Mouse (Mus musculus): ENCODE measurements around the gene Mfsd14a.

The Mfsd14a gene

GRCm38 (mm10) chr3:116653278-116653945 lies 9.1 kb downstream of the Mfsd14a start:
- no peak for DNase-seq (ENCODE audit: low read depth, low spot score)

DNA sequence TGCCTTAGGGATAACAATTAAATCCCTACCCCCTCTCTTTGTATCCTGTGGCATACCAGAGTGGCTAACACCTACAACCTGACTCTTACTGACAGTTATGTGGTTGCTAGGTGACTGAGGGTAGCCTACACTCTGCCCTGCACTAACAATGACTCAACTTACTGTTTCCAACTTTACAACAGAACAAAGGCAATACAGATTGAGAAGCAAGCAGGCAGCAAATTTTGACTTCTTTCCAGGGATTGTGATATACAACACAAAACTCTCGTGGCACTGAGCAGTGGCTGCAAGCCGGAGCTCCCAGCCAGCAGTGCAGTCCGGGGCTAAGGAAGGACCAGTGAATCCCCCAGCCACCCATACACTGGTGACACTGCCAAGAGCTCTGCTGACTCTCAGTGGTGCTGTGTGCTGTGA lies 10.4 kb downstream of the Mfsd14a start:
- no peak for DNase-seq (ENCODE audit: low read depth, low spot score)

GRCm38 (mm10) chr3:116650698-116651097 lies 11.8 kb downstream of the Mfsd14a start:
- no peak for DNase-seq (ENCODE audit: low read depth, low spot score)

DNA sequence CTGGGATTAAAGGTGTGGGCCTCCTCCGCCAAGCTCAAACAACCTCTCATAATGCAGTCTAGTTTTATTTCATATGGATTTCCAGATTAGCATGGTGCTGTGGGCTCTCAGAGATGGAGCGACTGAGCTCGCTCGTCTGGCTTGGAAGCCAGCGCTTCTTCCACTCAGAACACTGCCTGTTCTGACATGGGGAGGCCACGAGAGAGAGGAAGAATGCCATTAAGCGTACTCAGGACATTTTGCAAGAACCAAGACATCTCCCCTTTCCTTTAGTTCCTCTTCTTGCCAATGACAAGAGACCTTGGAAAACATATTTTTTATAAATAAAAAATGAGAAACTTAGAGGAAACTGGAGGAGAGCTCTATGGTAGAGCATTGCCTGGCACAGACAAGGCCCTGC lies 13.7 kb downstream of the Mfsd14a start:
- no peak for DNase-seq (ENCODE audit: low read depth, low spot score)

DNA sequence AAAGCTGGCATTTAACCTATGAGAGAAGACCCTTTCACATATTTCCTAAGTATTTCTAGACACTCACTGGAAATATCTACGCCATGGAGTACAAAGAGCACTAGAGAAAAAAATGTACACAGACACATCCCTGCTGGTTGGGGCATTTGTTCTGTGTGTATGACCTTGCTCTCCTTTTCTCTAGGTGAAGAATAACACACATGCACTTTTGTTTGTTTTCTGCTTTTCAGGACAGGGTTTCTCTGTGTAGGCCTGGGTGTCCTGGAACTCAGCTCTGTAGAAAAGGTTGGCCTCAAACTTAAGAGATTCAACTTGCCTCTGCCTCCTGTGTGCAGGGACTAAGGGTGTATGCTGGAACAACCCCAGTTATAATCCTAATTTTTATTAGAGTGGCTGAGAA lies 16.1 kb downstream of the Mfsd14a start:
- DNase-seq (ENCODE audit: low read depth, low spot score), result no peak

DNA sequence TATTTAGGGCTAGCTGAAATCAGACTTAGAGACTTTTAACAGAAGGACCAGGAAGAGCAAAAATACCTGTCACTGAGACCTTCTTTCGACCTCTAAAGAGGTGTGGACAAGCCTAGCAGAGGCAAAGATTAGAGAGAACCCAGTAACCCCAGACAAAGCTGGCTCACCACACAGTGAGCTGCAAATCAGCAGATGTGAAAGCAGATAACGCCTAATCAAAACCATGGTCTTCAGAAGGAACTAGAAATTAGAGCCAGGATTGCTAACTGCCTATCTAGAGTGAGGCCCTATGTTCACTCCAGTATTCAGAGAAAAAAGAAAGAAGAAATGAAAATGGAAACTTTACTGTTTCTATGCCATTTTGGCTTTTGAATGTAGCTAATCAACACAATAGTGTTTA lies 20.1 kb downstream of the Mfsd14a start:
- DNase-seq (ENCODE audit: low read depth, low spot score), result no peak

- no peak for DNase-seq (ENCODE audit: low read depth, low spot score)
Observed at GRCm38 (mm10) chr3:116641811-116642371, 20.6 kb downstream of the Mfsd14a start.

DNA sequence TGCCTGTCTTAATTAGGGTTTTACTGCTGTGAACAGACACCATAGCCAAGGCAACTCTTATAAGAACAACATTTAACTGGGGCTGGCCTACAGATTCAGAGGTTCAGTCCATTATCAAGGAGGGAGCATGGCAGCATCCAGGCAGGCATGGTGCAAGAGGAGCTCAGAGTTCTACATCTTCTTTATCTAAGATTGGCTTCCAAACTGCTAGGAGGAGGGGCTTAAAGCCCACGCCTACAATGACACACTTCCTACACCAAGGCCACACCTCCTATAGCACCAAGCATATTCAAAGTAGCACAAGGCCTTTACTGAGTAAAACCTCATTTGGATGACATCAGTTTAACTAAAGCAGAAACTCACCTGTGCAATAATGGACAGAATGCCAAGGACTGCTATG lies 22.5 kb downstream of the Mfsd14a start:
- no peak for DNase-seq (ENCODE audit: low read depth, low spot score)

- no peak for DNase-seq (ENCODE audit: low read depth, low spot score)
Observed at GRCm38 (mm10) chr3:116638572-116638971, 23.9 kb downstream of the Mfsd14a start.

- DNase-seq (ENCODE audit: low read depth, low spot score), result no peak
Observed at GRCm38 (mm10) chr3:116637693-116638476, 24.6 kb downstream of the Mfsd14a start.

- no peak for DNase-seq (ENCODE audit: low read depth, low spot score)
Observed at GRCm38 (mm10) chr3:116635799-116636198, 26.7 kb downstream of the Mfsd14a start.

- DNase-seq (ENCODE audit: low read depth, low spot score), result no peak
Observed at GRCm38 (mm10) chr3:116634853-116635252, 27.6 kb downstream of the Mfsd14a start.

DNA sequence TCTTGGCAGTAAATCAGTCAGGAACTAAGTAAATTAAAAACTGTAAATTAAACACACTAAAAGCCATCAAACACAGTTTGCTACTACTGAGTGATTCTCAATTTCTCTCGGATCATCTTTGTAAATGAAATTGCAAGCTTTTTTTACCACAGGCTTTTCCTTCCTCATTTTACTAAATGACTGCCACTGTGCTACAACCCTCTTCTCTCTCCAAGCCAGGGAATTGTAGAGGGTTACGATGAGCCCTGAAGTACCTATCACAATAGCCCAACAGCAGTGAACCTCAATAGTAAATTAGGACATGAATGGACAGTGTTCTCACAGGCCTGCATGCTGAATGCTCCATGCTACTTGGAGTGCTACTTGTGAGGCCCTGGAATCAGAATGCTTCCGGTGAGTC lies 28.4 kb downstream of the Mfsd14a start:
- no peak for DNase-seq (ENCODE audit: low read depth, low spot score)

- no peak for DNase-seq (ENCODE audit: low read depth, low spot score)
Observed at GRCm38 (mm10) chr3:116632971-116633370, 29.5 kb downstream of the Mfsd14a start.

GRCm38 (mm10) chr3:116631459-116631858 lies 31.0 kb downstream of the Mfsd14a start:
- no peak for DNase-seq (ENCODE audit: low read depth, low spot score)

- no peak for DNase-seq (ENCODE audit: low read depth, low spot score)
Observed at GRCm38 (mm10) chr3:116622641-116623040, 39.8 kb downstream of the Mfsd14a start.

GRCm38 (mm10) chr3:116620636-116621370 lies 41.7 kb downstream of the Mfsd14a start:
- DNase-seq (ENCODE audit: low read depth, low spot score), result peak; percentile 57

DNA sequence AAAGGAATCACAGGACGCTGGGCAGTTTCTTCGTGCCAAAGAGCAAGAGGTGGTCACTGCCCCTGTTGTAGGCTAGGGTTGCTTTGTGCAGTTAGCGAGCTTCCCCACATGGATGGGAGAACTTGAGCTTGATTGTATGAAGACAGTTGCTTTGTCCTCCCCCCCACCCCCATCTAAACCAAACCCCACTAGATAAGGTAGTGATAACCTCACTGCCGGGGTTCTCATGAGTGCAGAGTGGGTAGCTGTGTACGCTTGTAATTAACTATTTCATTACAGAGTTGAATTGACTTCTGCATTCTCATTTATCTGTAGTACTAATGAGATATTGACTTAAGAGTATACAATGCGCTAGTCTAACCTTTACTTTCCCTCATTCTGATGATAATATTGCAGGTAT lies 43.6 kb downstream of the Mfsd14a start:
- DNase-seq (ENCODE audit: low read depth, low spot score), result no peak

DNA sequence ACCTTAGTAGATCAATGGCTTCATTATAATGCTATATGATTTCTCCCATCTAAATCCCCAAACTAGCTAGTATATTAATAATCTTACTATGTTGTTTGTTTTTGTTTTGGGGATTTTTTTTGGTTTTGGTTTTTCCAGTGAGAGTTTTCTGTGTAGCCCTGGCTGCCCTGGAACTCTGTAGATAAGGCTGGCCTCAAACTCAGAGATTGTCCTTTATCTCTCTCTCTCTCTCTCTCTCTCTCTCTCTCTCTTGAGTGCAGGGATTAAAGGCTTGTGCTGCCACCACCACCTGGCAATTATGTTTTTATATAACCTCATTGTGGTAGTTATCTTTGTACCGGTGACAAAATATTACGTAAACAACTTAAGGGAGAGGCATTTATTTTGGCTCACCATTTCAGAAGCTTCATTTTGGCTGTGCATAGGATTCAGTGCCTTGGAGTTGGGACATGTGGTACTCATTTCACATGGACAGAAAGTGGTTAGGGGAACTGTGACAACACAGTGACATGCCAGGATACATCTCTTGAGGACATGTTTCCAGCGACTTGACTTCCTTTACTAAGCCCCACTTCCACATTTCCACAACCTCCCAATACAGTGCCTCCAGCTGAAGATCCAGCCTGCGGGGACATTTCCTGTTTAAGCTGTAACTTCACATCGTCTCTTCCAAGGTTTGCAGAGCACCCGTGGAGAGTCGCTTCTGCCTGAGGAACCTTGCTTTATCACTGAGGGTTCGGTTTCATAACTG lies 47.0 kb downstream of the Mfsd14a start:
- no peak for DNase-seq (ENCODE audit: low read depth, low spot score)

DNA sequence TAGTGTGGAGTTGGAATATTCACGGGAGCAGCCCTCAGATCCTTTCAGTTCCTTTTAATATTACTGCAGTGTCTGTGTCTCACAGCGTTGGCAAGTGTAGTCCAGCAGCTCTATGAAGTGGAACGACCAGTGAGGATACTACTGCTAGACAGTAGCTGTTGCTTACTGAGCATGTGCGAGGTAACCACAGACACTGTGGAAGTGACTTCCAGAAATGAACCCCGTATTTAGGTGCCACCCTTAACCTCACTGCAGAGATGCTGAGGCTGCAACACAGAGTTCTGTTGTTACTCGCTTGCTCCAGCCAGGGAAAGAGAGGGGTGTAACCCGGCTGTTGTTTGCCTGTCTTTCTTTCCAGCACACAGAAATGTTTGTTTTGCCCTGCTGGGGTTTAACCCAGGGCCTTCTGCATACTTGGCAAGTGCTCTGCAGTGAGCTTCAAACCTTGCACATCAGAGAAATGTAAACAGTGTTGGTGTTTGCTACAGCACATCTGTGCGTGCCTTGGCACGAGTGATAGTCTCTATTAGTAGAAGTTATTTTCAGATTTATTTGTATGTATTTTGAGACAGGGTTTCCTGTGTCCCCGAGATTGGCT lies 48.1 kb downstream of the Mfsd14a start, which contains the start of gene Trmt13:
Trmt13 (minus strand) TSS at position 293 of the 598 bp plus-strand sequence.
- no peak for DNase-seq (ENCODE audit: low read depth, low spot score)

DNA sequence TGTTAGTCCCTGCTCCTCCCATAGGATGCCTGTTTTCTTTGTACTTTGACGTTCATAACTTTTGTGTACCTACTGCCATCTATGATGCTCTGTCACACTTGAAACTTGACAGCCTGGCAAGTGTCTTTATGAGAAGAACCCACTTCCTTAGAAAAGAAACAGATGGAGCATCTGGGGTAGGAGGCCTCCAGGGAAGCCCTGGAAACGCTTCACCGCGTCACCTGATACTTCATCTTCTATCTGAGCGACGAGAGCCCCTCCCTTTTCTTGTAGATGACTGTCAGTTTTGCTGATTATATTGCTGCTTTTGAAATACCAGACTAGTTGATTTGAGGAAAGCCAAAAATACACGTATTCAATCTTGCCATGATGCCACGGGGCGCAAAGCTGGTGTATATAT lies 57.9 kb downstream of the Mfsd14a start:
- DNase-seq (ENCODE audit: low read depth, low spot score), result no peak
